Mouse (Mus musculus) liver, postnatal 0 days (tissue): ENCODE results near the gene Nsmce1.

ENCODE experiments used
- CTCF ChIP-seq: sonication (generic); IDR thresholded peaks from 2 replicates; pipeline ENCODE4 v1.5.1; 2016; ENCODE audit warnings: antibody characterized with exemption, low read depth
- EP300 ChIP-seq: IDR thresholded peaks from 2 replicates; pipeline ENCODE4 v1.6.1; 2016; ENCODE audit warnings: antibody characterized with exemption, low read depth, mild to moderate bottlenecking

- TF ChIP-seq CTCF (no peak), EP300 (0 out of 2 replicates have a peak, but pooled peaks have one; percentile 21)
Measured at GRCm38 (mm10) chr7:125423056-125423455, 68.3 kb downstream of the Nsmce1 start.
